Mouse (Mus musculus) ES-E14 (cell line): ENCODE data around the gene Cdc37.

ENCODE experiments used
- CHD2 ChIP-seq: IDR thresholded peaks from 2 replicates; pipeline ENCODE4 v1.6.1; 2014; ENCODE audit warnings: mild to moderate bottlenecking, low read depth, low read length, inconsistent platforms
- HCFC1 ChIP-seq: IDR thresholded peaks from 2 replicates; pipeline ENCODE4 v1.6.1; 2012; ENCODE audit warnings: low read length, inconsistent platforms, borderline replicate concordance; ENCODE audit not compliant: insufficient read depth
- MAFK ChIP-seq: IDR thresholded peaks from 2 replicates; pipeline ENCODE4 v1.6.1; 2014; ENCODE audit warnings: mild to moderate bottlenecking, low read depth, low read length, inconsistent platforms; ENCODE audit not compliant: insufficient read depth
- ZNF384 ChIP-seq: IDR thresholded peaks from 2 replicates; pipeline ENCODE4 v1.6.1; 2012; ENCODE audit warnings: low read depth, low read length, inconsistent platforms

DNA sequence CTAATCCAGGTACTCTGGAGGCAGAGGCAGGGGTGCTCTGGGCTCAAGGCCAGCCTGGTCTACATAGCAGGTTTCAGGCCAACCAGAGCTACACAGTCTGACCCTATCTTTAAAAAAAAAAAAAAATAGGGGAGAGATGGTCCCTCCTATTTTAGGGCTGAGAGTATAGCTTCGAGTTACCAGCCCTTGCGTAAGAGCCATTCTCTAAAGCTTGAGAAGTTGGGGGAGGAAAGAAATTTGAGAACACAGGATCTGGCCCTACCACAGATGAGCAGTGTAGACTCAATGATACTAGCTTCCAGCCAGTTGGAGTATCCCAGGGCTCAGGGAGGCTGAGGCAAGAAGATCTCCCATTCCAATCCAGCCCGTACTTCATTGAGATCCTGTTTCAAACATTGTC is 44.0 kb upstream of the Cdc37 start:
- TF ChIP-seq CHD2: no peak
- TF ChIP-seq ZNF384: no peak
- TF ChIP-seq MAFK: no peak
- no peak for TF ChIP-seq HCFC1
